Mouse (Mus musculus): ENCODE data around the gene Ttc28.

- no peak for TF ChIP-seq ZC3H11A (IDR thresholded peaks at IDR 0.05; ENCODE audit: borderline replicate concordance, low read depth, low read length)
- TF ChIP-seq HCFC1 (IDR thresholded peaks at IDR 0.05; ENCODE audit: borderline replicate concordance, insufficient read depth, low read length), result no peak
- TF ChIP-seq ZNF384 (IDR thresholded peaks at IDR 0.05; ENCODE audit: low read depth, low read length), result no peak
- no peak for TF ChIP-seq CHD2 (IDR thresholded peaks at IDR 0.05; ENCODE audit: low read depth, low read length)
- TF ChIP-seq MAFK (IDR thresholded peaks at IDR 0.05; ENCODE audit: insufficient read depth, low read depth, low read length), result no peak
Observed at GRCm38 (mm10) chr5:111060246-111060745, 180.7 kb downstream of the Ttc28 start.
